Mouse (Mus musculus): ENCODE data around the gene Slc25a42.
A peak's percentile ranks its signal among the peaks of the same experiment; 100 is the strongest.
"Not testable (repeated sequence)": the region's sequence is repeated elsewhere in the genome, so short reads cannot be mapped to it uniquely, and the experiment has no call there.

The Slc25a42 gene

DNA sequence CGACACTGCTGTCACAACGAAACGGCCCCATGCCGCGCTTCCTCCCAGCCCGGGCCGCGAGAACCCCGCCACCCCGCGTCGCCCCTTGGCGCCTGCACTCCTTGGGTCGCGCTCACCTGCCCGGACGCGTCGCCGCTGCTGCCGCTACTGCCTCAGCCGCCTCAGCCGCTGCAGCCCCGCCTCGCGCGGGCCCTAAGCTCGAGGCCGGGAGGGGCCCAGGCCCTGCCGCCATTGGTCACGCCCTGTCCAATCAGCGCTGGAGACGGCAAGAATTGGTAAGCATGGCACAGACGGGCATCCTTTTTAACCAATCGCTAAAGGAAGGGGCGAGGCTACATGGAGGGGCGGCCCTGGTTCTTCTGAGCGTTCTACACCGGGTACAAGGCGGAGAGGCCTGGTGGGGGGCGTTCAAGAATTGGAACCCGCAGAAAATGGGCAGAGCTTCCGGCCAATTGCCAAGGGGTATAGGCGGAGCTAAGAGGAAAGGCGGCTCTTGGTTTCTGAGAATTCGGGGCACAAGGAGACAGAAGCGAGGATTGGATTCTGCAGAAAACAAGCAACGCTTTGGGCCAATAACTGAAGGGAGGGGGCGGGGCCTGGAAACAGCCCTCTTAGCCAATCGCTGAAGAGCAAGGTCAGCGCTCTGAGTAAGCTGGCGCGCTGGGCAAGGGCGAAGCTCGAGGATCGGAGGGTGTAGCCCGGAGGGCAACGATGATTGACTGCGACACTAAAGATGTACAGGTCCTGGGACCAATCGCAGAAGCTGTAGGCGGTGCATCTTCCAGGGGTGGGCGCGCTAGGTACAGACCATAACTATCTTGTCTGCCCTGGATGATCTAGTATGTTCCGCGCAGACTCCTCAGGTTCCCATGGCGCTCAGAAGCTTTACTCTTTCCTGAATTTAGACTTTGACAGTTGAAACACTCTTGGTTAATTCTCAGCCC is at the start of gene Slc25a42:
TSS of gene Slc25a42 (minus strand) at position 194 of the 944 bp plus-strand sequence.
- peak; percentile 84 for ATAC-seq (ENCODE audit: low TSS enrichment)

DNA sequence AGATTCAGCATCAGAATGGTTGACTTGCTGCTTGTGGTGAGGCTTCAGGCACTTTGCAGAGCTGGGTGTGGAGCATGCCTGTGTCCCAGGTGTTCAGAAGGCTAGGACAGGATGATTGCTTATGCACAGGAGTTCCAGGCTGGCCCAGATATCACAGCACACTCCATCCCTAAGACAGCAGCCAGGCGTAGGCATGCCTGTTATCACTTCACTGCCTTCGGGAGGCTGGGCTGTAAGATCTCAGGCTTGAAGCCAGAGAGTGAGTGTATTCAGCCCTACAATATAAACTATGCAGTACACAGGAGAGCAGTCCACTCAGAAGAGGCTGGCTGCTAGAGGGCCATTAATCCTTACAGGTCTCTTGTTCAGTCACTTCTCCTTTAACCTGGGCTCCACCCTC is 46.9 kb upstream of the Slc25a42 start:
- peak; percentile 78 for ATAC-seq (ENCODE audit: low TSS enrichment)

DNA sequence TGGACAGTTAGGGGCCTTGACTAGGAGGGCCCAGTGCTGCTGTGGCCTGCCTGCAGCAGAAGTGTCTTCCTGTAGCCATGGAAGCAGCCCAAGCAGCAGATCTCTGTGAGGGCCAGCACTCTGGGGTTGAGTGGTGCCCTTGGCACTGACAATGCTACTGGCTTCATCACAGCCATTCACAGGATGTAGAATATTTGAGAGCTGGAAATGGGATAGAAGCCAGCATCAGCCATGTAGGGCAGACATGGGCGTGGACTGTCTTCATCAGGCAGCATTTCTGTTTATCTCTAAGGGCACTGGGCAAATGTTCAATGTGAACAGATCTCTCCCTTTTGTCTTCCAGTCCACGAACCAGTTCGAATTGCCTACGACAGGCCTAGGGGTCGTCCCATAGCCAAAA is 46.5 kb upstream of the Slc25a42 start:
- ATAC-seq (ENCODE audit: low TSS enrichment) = peak; percentile 35; the same call in 1 of the 2 replicates

DNA sequence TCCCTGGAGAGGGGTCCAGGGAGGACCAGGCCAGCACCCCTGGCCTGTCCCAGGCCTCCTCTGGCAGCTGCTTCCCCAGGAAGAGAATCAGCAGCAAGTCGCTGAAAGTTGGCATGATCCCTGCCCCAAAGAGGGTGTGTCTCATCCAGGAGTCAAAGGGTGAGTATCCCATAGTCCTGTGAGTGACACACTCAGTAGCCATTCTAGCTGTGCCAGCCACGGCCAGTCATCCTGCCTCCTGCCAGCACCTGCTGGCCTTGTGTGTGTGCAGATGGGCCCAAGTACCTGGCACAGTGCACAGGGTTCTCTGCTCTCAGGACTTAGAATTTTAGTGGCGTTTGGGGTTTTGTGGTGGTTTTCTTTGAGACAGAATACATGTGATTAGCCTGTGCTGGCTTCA is 45.4 kb upstream of the Slc25a42 start:
- ATAC-seq (ENCODE audit: low TSS enrichment) = no peak

DNA sequence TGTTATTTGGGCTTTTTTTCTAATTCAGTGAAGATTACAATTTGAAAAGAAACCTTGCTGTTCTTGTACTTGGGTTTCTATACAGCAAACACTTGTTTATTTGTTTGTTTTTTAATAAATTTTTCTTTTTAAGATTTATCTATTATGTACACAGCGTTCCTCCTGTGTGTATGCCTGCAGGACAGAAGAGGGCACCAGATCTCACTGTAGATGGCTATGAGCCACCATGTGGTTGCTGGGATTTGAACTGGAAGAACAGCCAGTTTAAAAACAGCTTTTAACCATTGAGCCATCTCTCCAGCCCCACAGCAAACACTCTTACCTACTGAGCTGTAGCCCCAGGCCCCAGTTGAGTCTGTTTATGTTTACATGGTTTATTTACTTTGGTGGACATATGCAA is 42.5 kb upstream of the Slc25a42 start:
- ATAC-seq (ENCODE audit: low TSS enrichment) = no peak

DNA sequence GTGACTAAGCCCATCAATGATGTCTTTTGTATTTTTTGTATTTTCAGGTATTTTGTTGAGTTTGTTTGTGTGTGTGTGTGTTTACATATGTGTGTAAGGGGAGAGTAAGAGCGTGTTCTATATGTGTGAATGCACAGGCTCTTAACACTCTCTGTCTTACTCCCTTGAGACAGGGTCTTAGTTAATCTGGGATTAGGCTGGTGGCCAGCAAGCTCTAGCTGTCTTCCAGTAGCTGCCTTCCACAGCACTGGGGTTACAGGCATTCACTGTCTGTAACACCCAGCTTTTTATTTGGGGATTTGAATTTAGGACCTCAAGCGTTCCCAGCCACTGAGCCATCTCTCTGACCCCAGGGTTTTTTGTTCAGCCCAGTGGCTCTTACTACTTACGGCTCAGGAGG is 35.7 kb upstream of the Slc25a42 start:
- ATAC-seq (ENCODE audit: low TSS enrichment) = no peak

DNA sequence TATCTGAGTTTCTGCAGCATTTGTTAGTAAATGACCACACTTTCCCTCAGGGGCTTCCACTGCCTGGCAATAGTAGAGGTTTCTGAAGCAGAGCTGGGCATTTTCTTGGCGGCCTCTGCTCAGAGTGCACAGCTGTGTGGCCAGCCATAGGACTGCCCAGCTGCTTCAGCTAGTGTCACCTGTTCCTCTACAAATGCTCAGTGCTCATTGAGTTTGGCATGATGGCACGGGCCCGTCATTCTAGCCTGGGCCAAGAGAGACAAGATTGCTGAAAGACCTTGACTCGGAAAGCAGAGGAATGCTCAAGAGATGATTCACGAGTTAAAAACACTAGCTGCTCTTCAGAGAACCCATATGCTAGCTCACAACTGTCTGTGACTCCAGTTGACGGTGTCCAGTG is 34.5 kb upstream of the Slc25a42 start:
- ATAC-seq (ENCODE audit: low TSS enrichment) = no peak

DNA sequence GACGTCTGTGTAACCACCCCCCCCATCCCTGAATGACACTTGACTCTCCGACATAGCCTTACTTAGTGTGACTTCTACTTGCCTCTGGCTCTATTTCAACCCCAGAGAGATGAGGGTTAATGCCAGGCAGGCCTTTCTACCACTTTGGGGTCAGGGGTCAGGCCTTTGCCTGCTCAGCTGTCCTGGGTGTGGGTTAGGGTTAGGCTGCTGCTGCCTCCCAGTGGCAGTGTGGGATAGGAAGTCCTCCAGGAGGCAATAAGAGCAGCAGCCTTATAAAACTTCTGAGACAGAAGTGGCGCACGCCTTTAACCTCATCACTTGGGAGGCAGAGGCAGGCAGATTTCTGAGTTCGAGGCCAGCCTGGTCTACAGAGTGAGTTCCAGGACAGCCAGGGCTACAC is 28.5 kb upstream of the Slc25a42 start:
- no peak for ATAC-seq (ENCODE audit: low TSS enrichment)

DNA sequence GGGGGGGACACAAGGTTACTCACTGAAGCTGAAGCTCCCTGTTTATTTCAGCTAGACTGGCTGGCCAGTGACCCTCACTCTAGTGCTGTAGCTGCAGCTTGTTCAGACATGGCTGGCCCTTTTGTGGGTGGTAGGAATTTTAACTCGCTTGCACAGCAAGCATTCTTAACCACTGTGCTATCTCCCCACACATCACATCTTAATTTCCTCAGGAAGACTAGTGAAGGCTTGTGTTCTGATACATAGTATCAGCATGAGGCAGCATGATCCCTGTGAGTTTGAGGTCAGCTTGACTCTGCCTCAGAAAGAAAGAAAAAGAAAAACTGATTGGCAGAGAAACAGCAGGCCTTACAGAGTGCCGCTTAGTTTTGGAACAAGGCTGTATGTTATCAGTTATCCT is 25.7 kb upstream of the Slc25a42 start:
- ATAC-seq (ENCODE audit: low TSS enrichment) = no peak

DNA sequence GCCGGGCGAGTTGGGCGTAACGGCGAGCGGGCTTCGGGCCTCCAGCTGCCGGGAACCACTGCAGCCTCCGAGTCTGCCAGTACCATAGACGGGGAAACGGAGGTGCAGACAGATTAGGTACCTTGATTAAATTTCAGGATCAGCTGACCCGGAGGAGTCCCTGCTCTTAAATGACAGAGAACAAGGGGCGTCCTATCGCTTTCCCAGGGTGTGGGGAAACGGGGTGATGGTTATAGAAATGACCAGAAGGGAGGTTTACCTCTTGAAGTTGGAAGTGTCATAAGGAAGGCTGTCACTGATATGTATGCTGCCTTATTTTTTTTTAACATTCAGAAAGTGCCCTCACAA is 22.6 kb upstream of the Slc25a42 start:
- peak; percentile 39; the same call in 1 of the 2 replicates for ATAC-seq (ENCODE audit: low TSS enrichment)

DNA sequence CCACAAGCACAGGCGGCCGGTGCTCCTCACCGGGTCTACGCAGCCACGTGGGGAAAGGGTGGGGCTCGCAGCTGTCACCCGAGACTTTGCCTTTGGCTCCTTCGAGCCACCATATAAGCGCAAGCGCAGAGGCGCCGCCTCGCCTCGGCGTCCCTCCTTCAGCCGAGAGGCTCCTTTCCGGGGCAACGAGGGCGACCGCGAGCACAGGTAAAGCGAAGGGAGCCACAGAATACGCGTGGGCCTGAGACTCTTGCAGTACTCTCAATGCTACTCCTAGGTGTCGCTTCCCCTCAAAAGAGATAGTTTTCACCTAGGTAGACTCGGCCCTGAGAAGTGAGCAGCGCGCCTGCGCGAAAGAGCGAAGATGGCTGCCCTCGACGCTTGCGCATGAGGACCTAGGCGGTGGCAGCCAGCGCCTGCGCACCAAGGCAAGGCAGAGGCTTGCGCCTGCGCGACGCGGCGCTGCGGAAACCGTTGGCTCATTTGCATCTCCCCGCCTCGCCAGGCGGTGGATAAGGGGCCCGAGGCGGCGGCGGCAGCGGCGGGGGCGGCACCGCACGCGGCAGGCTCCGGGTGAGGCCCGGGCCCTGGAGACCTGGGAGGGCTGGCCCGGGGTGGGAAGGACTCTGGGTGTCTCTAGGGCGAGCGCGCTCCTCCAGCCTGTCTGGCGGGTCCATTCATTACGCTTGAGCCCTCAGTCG is 22.1 kb upstream of the Slc25a42 start, which contains the start of the genes Sugp2 and Armc6:
TSS of gene Sugp2 (plus strand) at position 147 of the 701 bp plus-strand sequence.
TSS of gene Armc6 (minus strand) at position 387 of the 701 bp plus-strand sequence.
- peak; percentile 96 for ATAC-seq (ENCODE audit: low TSS enrichment)

DNA sequence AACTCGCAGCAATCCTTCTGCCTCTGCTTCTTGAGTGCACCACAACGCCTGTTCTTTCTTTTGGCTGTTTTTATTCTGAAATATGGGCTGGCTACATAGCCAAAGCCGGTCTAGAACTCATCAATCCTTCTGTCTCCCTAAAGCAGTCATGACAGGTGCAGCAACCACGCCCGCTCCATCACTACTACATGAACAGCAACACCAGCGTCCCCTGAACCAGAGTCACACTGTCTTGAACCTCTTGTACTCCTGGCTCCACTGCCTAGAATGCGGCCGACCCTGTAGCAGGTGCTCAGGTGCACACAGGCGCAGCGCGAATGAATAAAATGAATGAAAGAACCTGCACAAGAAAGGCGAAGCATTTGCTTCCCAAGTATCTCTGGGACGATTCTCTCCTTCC is 21.5 kb upstream of the Slc25a42 start:
- no peak for ATAC-seq (ENCODE audit: low TSS enrichment)

DNA sequence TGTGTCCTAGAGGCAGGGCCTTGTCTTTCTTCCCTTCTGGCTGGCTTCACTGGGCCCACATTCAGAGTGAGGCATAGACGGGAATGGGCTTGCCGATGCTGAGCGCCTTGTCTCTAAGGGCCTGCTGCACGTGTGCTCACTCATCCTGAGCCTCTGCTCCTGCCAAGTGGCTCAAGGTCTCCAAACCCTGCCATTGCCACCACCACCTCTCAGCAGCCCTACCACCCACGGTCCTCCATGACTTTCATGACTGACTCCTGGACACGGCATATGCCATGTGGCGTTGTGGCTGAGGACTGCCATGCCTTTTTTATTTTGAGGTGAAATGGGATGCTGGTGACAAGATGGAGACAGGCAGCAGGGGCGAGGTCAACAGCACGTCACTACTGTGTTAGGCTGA is 18.7 kb upstream of the Slc25a42 start:
- no peak for ATAC-seq (ENCODE audit: low TSS enrichment)

DNA sequence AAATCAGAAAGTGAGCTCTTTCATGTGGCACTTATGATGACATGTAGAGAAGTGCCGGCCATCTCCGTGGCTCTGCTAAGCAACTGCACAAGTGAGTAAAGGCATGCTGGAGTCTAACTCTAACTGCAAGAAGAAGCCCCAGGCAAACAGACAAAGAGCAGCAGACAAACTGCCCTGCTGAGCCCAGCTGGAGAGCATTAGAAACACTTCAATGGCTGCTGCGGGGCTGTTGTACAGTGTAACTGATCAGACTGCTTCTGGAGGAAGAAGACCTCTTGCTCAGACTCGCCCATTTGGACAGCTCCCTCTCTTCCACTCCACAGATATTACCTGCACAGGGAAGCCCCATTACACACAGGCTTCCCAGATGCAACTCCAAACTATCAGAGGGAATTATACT is 15.9 kb upstream of the Slc25a42 start:
- no peak for ATAC-seq (ENCODE audit: low TSS enrichment)

DNA sequence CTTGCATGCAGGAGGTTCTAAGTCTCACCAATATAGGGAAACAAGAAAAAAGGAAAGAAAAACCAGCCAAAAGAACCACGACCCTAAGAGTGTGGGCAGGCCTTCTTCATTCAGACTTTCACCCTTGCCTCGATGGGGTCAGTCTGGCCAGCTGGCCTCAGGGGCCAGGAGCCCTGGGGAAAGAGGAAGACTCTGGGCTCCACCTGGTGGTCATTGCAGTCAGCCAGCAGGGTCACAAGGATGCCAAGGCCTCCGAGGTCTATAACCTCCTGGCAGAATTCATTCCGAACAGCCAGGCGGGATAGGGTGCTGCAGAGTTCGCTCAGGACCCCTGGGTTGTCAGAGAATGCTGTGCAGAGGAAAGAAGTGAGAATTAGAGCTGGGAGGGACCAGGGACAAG is 11.2 kb upstream of the Slc25a42 start:
- 0 out of 2 replicates have a peak, but pooled peaks have one; percentile 29 for ATAC-seq (ENCODE audit: low TSS enrichment)

DNA sequence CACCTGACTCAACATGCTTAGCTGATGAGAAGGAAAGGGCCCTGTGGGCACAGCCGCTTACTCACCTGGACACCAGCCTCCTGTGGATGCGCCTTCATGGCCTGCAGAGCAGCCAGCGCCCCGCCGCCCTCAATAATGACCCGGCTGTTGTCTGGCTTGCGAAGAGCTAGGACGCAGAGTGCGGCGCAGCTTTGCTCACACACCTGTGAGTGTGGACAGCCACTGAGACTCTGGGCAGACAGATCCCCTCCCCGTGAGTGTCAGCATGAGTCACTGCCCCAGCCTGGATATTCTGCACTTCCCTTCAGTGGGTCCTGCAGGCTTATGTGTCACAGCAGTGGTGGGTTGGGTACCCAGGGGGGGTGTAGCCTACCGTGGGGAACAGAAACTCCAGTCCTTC is 9.9 kb upstream of the Slc25a42 start:
- no peak for ATAC-seq (ENCODE audit: low TSS enrichment)

DNA sequence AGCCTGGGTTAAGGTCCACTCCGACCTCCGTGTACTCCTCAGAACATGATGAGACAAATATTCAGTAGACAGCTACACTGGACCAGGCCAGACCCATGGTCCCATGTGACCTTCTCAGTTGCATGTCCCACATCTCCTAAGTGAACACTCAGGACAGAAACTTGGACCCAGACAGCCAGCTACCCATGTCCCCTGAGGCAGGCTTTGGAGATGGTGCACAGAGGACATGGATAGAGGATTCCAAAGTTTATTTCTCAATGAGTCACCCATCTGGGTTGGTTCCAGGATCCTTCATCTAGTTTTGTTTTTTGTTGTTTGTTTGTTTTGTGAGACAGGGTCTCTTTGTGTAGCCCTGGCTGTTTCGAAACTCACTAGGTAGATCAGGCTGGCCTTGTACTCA is 8.8 kb upstream of the Slc25a42 start:
- ATAC-seq (ENCODE audit: low TSS enrichment) = no peak

DNA sequence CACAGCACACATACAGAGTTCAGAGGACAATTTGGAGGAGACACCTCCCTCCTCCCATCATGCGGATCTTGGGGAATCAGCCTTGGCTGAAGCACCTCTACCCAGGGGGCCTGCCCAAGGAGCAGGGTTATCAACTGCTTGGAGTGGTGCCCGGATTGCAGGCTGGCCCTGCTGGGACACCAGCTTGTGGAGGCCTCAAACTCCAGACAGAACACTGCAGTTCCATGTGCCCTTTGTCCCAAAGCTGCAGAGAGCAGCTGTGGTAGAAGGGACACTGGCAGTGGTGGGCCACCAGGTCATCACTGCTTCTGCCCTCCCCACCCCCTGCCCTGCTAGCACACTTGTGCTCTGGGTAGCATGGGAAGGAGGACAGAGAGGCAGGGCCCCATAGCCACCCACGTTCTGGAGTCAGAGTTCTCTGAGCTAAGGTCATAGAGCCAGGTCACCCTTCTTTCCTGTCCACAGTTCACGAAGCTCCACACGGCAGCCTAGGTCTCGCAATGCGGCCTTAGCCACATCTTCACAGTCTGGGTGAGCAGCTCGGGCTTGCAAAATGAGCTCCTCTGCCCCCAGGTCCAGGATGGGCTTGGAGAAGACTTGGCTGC is 8.2 kb upstream of the Slc25a42 start:
- no peak for ATAC-seq (ENCODE audit: low TSS enrichment)

DNA sequence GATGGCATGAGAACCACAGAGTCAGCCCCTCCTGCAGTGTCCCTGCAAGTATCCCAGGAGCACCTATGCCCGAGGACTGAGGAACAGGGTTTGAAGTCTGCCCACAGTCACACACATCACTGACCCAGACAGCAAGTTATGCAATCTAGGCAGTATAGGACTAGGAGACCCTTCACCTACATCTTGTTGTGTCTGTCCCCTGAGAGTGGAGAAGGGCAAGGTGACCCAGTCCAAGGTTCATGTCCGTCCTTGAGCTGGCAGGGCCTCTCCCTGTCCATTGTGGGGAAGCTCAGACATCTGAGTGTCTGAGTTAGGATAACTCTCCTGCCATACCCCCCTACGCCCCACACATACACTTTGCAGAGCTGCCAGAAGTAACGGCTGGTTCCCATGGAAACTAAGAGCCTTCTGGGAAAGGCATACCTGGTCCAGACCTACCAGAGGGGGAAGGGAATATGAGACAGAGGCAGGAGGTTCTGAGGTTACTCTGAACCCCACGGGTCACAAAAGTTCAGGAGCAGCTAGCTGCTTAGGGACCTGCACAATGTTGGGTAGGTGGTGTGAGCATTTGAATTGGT is 7.1 kb upstream of the Slc25a42 start:
- ATAC-seq (ENCODE audit: low TSS enrichment) = no peak

DNA sequence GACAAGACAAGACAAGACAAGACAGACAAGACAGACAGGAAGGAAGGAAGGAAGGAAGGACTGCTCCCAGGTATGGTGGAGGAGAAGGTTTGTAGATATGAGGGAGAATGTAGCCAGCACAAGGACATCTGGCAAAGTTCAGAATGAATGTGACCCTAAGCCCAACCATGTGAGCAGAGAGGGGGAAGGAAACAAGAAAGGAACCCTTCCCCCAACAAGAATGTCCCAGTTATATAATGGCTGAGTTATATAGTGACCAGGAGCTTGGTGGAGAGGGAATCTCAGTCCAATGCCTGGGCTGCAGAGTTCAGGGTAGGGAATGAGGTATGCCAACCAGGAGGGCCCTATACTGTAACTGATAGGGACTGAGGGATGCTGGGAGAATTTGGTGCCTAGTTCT is 5.3 kb upstream of the Slc25a42 start:
- ATAC-seq (ENCODE audit: low TSS enrichment) = no peak

DNA sequence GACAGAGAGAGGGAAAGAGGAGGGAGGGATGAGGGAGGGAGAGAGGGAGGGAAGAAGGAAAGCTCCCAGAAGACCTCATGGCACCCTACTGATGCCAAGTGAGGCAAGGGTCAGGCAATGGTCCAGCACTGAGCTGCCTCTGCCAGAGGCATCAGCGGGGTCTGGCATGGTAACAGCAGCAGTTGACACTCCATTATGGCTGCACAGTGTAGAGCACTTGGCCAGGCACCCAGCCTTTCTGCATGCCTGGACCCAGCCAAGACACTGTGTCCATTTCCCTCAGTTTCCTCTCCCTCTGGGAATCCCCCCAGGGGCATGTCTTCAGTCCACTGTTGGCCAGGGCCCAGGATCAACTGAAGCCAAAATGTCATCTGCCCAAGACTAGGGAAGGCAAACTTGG is 4.5 kb upstream of the Slc25a42 start:
- ATAC-seq (ENCODE audit: low TSS enrichment) = no peak

DNA sequence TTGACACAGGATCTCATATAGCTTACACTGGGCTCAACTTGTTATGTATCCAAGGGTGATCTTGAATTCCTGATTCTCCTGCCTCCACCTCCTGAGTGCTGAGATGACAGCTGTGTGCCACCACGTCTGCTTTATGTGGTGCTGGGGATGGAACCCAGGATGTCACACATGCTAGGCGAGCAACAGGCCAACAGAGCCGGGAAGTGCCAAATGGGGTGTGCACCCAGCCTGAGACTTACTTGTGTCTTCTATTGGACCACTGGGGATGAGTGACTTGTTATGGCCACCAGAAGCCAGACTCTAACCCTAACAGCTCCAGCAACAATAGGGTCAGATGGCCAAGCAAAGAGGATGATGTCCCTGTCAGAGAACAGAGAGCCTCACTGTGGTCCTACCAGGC is 4.1 kb upstream of the Slc25a42 start:
- ATAC-seq (ENCODE audit: low TSS enrichment) = not testable (repeated sequence)

Data from frontal cortex, adult (tissue).